Mouse (Mus musculus): ENCODE data around the gene Fam49a. TPM values are rescaled to one million over a fixed set of nuclear protein-coding genes. Genes with fewer than 3 reads are reported as not detected.

Fam49a gene
- polyA plus RNA-seq (2015; fragmentation: Nextera tagmentation; extraction: Ambion mirVana): 5.3 and 7.6 TPM in 2 replicates

GRCm38 (mm10) chr12:12261987-12262971 lies at the start of gene Fam49a:
Gene Fam49a (plus strand): TSS chr12:12262139.

